10 mouse cellular contexts compared by ENCODE assay signal in genomic region chr4:102635258-102635657, GRCm38 (mm10).
DNase-seq lines count a peak whose midpoint lies in the region; ATAC-seq and TF ChIP-seq lines count a peak whose summit lies in the region.
"Had no signal": no experiment of that assay in that cellular context is flagged by ENCODE, and none has a peak within 500 bp of the region (broad histone marks: within the 10 kb centered on the region; RNA-seq: fewer than 3 reads in every experiment).

No protein-coding gene starts in this region.

- no peak for ATAC-seq in midbrain, postnatal 0 days (ENCODE audit: low FRiP score)
- ATAC-seq in hindbrain, embryonic 13.5 days (ENCODE audit: low FRiP score), result no peak
- ATAC-seq: midbrain, embryonic 16.5 days had no signal

- no peaks in the 10 kb centered on the region for H3K36me3 ChIP-seq in midbrain, postnatal 0 days (ENCODE audit: insufficient read depth, low read length)
- no peaks in the 10 kb centered on the region for H3K36me3 ChIP-seq in hindbrain, embryonic 13.5 days
- H3K36me3 ChIP-seq: hindbrain, embryonic 12.5 days had no signal

- intact Hi-C loops in gastrocnemius, adult 2 months (cut with DNase I), result no loop called here
- intact Hi-C loops in gastrocnemius, postnatal 36 days (cut with DNase I), result no loop called here
- intact Hi-C loops in gastrocnemius, postnatal 14 days (cut with DNase I; ENCODE audit: low total_unique reads), result no loop called here

- no peaks in the 10 kb centered on the region for H3K9me3 ChIP-seq in midbrain, postnatal 0 days (ENCODE audit: low read length)
- H3K9me3 ChIP-seq in hindbrain, embryonic 13.5 days, result no peaks in the 10 kb centered on the region
- H3K9me3 ChIP-seq: hindbrain, embryonic 12.5 days had no signal

- peak; percentile 62 for DNase-seq in gastrocnemius, adult 2 months
- DNase-seq in gastrocnemius, postnatal 36 days, result no peak
- DNase-seq in gastrocnemius, postnatal 14 days, result peak; percentile 45
- DNase-seq in kidney, postnatal 4 days, result peak; percentile 30 to 59
- peak; percentile 44 for DNase-seq in skeletal muscle tissue, adult 2 months (ENCODE audit: low read depth, low spot score)
- no peak for DNase-seq in embryo, embryonic 10.5 days (ENCODE audit: low spot score)
- no peak for DNase-seq in midbrain, postnatal 0 days (ENCODE audit: low spot score)

- H3K27ac ChIP-seq in gastrocnemius, adult 2 months, result peak overlapping the region; percentile 35; the same call in 1 of the 2 replicates
- no peak overlapping the region for H3K27ac ChIP-seq in midbrain, postnatal 0 days (ENCODE audit: low read depth, low read length)
- no peak overlapping the region for H3K27ac ChIP-seq in hindbrain, embryonic 13.5 days
- H3K27ac ChIP-seq: hindbrain, embryonic 12.5 days had no signal

- WGBS in midbrain, postnatal 0 days, result 77% methylated on average over 9 of the region's 9 CpGs
- 85% methylated on average over 9 of the region's 9 CpGs for WGBS in hindbrain, embryonic 13.5 days

- no peak overlapping the region for H3K4me2 ChIP-seq in midbrain, postnatal 0 days (ENCODE audit: low read depth, low read length, poor library complexity, severe bottlenecking)
- H3K4me2 ChIP-seq in hindbrain, embryonic 13.5 days, result no peak overlapping the region
- H3K4me2 ChIP-seq: hindbrain, embryonic 12.5 days had no signal

- no peak for TF ChIP-seq CTCF in gastrocnemius, adult 2 months (IDR thresholded peaks at IDR 0.05)
- TF ChIP-seq CTCF in midbrain, postnatal 0 days (IDR thresholded peaks at IDR 0.05), result no peak

- H3K4me3 ChIP-seq in gastrocnemius, adult 2 months, result no peak overlapping the region
- no peak overlapping the region for H3K4me3 ChIP-seq in midbrain, postnatal 0 days (ENCODE audit: low read depth, low read length)
- H3K4me3 ChIP-seq in hindbrain, embryonic 13.5 days, result no peak overlapping the region
- H3K4me3 ChIP-seq: hindbrain, embryonic 12.5 days had no signal

- no peak overlapping the region for H3K9ac ChIP-seq in midbrain, postnatal 0 days (replicated peaks; ENCODE audit: low read length, poor library complexity, severe bottlenecking)
- H3K9ac ChIP-seq in hindbrain, embryonic 13.5 days, result no peak overlapping the region
- H3K9ac ChIP-seq: hindbrain, embryonic 12.5 days had no signal

- no peaks in the 10 kb centered on the region for H3K27me3 ChIP-seq in midbrain, postnatal 0 days (ENCODE audit: insufficient read depth, low read length)
- no peaks in the 10 kb centered on the region for H3K27me3 ChIP-seq in hindbrain, embryonic 13.5 days
- H3K27me3 ChIP-seq: hindbrain, embryonic 12.5 days had no signal

- no peaks in the 10 kb centered on the region for H3K4me1 ChIP-seq in midbrain, postnatal 0 days (ENCODE audit: insufficient read depth, low read length)
- 0 out of 2 replicates have a peak, but pooled peaks cover 7% of the 10 kb centered on the region for H3K4me1 ChIP-seq in hindbrain, embryonic 13.5 days (replicated peaks)

Comparison
In these comparisons a context has a peak if more than half of its experiments do, and no peak if none do; other contexts are left out.
1. DNase-seq: peak in gastrocnemius, adult 2 months (single experiment), gastrocnemius, postnatal 14 days (single experiment), kidney, postnatal 4 days (2 of 2) and skeletal muscle tissue, adult 2 months (single experiment); none in gastrocnemius, postnatal 36 days (0 of 2), embryo, embryonic 10.5 days (single experiment) and midbrain, postnatal 0 days (single experiment).